Mouse (Mus musculus): ENCODE data around the gene Erbb3.

Gene Erbb3

GRCm38 (mm10) chr10:128520591-128520990, 68.9 kb downstream of the Erbb3 start:
- Histone ChIP-seq H3K4me3 (replicated peaks; ENCODE audit: low read length) (no peak overlapping the region), H3K27me3 (ENCODE audit: insufficient read depth, low read length) (peaks cover 4% of the 10 kb centered on the region; the same call in 1 of the 2 replicates), H3K4me1 (replicated peaks; ENCODE audit: low read depth, low read length) (peaks cover 59% of the 10 kb centered on the region), H3K36me3 (ENCODE audit: insufficient read depth, low read length) (peaks cover 76% of the 10 kb centered on the region), H3K9me3 (ENCODE audit: low read length) (no peaks in the 10 kb centered on the region)
- no peak for TF ChIP-seq POU5F1 (IDR thresholded peaks at IDR 0.05; ENCODE audit: borderline replicate concordance, low read length)
- TF ChIP-seq NANOG (IDR thresholded peaks at IDR 0.05; ENCODE audit: borderline replicate concordance, low read length), result no peak
- no peak for TF ChIP-seq CTCF (conservative IDR thresholded peaks at IDR 0.05; ENCODE audit: low read length)

DNA sequence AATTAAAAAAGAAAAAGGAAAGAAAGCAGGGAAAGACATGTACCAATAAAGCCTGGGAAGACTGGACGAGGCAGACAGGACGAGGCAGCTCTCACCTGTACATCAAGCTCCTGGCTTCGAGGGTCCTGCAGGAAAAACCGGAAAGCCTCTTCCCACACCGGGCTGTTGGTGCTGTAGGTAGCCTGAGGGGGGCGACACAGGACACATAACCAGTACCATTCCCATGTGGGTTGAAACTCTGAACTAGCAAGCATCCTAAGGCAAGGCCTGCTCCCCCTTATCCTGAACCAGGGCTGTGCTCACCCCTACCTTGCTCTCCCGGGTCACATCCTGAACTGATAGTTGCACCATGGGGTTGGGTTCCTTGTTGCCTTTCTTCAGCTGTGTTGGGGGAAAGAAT, 70.6 kb downstream of the Erbb3 start:
- Histone ChIP-seq H3K9me3 (ENCODE audit: low read length) (no peaks in the 10 kb centered on the region), H3K27me3 (ENCODE audit: insufficient read depth, low read length) (peaks cover 4% of the 10 kb centered on the region; the same call in 1 of the 2 replicates), H3K4me3 (replicated peaks; ENCODE audit: low read length) (no peak overlapping the region), H3K4me1 (replicated peaks; ENCODE audit: low read depth, low read length) (peaks cover 52% of the 10 kb centered on the region), H3K36me3 (ENCODE audit: insufficient read depth, low read length) (peaks cover 93% of the 10 kb centered on the region)
- no peak for TF ChIP-seq NANOG (IDR thresholded peaks at IDR 0.05; ENCODE audit: borderline replicate concordance, low read length)
- TF ChIP-seq POU5F1 (IDR thresholded peaks at IDR 0.05; ENCODE audit: borderline replicate concordance, low read length), result no peak
- TF ChIP-seq CTCF (conservative IDR thresholded peaks at IDR 0.05; ENCODE audit: low read length), result peak; percentile 51

Measured in E14TG2a.4 (cell line).